Mouse (Mus musculus) ES-Bruce4 (cell line): ENCODE results near the gene Pheta1.

Experiments used
- CTCF ChIP-seq: IDR thresholded peaks from one replicate; pipeline ENCODE4 v1.8.1; 2011; ENCODE audit warnings: low read depth, low read length
- POLR2A ChIP-seq: IDR thresholded peaks from one replicate; pipeline ENCODE4 v1.8.1; 2011; ENCODE audit warnings: low read length; ENCODE audit not compliant: insufficient read depth

- TF ChIP-seq CTCF (no peak), POLR2A (no peak)
Measured at GRCm38 (mm10) chr5:121818862-121819261, 29.9 kb upstream of the Pheta1 start.
